Mouse (Mus musculus) CD4-positive, CD25-positive, alpha-beta regulatory T cell, adult 4 months (primary cell): ENCODE measurements around the gene Zfp788. TPM values are rescaled to one million over a fixed set of nuclear protein-coding genes. Genes with fewer than 3 reads are reported as not detected.
"Not testable (repeated sequence)": the region's sequence is repeated elsewhere in the genome, so short reads cannot be mapped to it uniquely, and the experiment has no call there.

Experiments used
- ATAC-seq: one replicate; pipeline ENCODE4 v1.8.0; 2017
- polyA plus RNA-seq, 2 experiments: library from polyadenylated mRNA; unstranded; fragments of 100-300 nt; shearing (Covaris generic); gene quantifications; one replicate each; pipeline ENCODE4 v1.2.1; 2017

Zfp788 gene
- 10 to 100 TPM; 12.0 to 14.2 TPM for polyA plus RNA-seq

- peak; percentile 80 for ATAC-seq
These were observed at the start of gene Zfp788 for GRCm38 (mm10) chr7:41632409-41633220. Gene Zfp788 (plus strand): TSS chr7:41633203.

GRCm38 (mm10) chr7:41587831-41588230 is 45.2 kb upstream of the Zfp788 start:
- not testable (repeated sequence) for ATAC-seq

GRCm38 (mm10) chr7:41598615-41599014 is 34.4 kb upstream of the Zfp788 start:
- ATAC-seq, result no peak

GRCm38 (mm10) chr7:41599034-41599813 is 33.8 kb upstream of the Zfp788 start, which contains the start of gene 2610021A01Rik:
Gene 2610021A01Rik (plus strand): TSS chr7:41599230.
- ATAC-seq, result peak; percentile 97

- ATAC-seq, result no peak
These were observed 33.0 kb upstream of the Zfp788 start for GRCm38 (mm10) chr7:41599932-41600548.

GRCm38 (mm10) chr7:41611654-41612053 is 21.3 kb upstream of the Zfp788 start:
- no peak for ATAC-seq

- not testable (repeated sequence) for ATAC-seq
These were observed 16.8 kb upstream of the Zfp788 start for GRCm38 (mm10) chr7:41616241-41616640.

- ATAC-seq, result peak; percentile 88
These were observed 400 bp downstream of the Zfp788 start for GRCm38 (mm10) chr7:41633221-41633984.

- ATAC-seq, result not testable (repeated sequence)
These were observed 41.3 kb downstream of the Zfp788 start for GRCm38 (mm10) chr7:41674326-41674725.

Other genes starting within 250 kb of the Zfp788 start
- gene AI987944, start 239.8 kb upstream of the Zfp788 start, polyA plus RNA-seq, result 10 to 100 TPM; 35.9 to 49.3 TPM
- not detected for gene Vmn2r57, start 184.5 kb upstream of the Zfp788 start, polyA plus RNA-seq
- not detected for gene Gm20449, start 133.8 kb upstream of the Zfp788 start, polyA plus RNA-seq
- 10 to 100 TPM; 17.1 to 19.1 TPM for gene AW146154, start 133.3 kb upstream of the Zfp788 start, polyA plus RNA-seq
- gene Gm6871, start 59.5 kb upstream of the Zfp788 start, polyA plus RNA-seq, result not detected
- 10 to 100 TPM; 16.9 to 32.4 TPM for gene 2610021A01Rik, start 34.0 kb upstream of the Zfp788 start, polyA plus RNA-seq
- not detected for gene Vmn2r58, start 239.5 kb downstream of the Zfp788 start, polyA plus RNA-seq